Mouse (Mus musculus): Measurements from ENCODE around the gene Adgra1.

- TF ChIP-seq CTCF (conservative IDR thresholded peaks at IDR 0.05; ENCODE audit: insufficient read depth, insufficient read length, low read depth, low read length) = no peak
- no peak for TF ChIP-seq POLR2A (IDR thresholded peaks at IDR 0.05; ENCODE audit: low read depth, low read length)
Measured at GRCm38 (mm10) chr7:139835140-139836131, 1.5 kb downstream of the Adgra1 start.
